Mouse (Mus musculus) layer of hippocampus, postnatal 36 days (tissue): ENCODE measurements around the gene Apol7b. TPM values are rescaled to one million over a fixed set of nuclear protein-coding genes. Genes with fewer than 3 reads are reported as not detected.
"Not testable (repeated sequence)": the region's sequence is repeated elsewhere in the genome, so short reads cannot be mapped to it uniquely, and the experiment has no call there.

Experiments used
- DNase-seq, 2 experiments: peaks; one replicate each; pipeline ENCODE4 v3.0.0; 2022
- total RNA-seq, 2 experiments: library from RNA; stranded (reverse); gene quantifications; 2 replicates each; pipeline ENCODE4 v1.2.3; 2021

Gene Apol7b
- total RNA-seq: not detected

DNA sequence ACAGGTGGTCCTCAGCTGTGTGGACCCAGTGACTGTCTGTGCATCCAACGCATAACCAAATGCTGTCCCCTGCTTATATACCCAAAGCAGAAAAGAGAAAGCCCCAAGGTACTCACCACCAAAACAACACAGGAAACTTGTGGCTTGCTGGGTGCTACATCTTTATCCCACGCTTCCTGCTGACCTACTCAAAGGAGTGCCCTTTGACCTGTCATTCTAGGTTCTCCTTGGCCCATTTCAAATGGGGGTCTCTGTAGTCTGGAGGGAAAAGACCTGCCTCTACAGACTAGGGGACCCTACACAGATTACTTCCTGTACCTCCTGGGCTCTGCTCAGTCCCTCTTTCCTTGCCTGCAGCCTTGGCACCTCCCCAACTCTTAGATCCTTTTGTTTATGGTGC lies at the start of gene Apol7b:
TSS of gene Apol7b (minus strand) at position 101 of the 400 bp plus-strand sequence.
- not testable (repeated sequence) for DNase-seq

DNA sequence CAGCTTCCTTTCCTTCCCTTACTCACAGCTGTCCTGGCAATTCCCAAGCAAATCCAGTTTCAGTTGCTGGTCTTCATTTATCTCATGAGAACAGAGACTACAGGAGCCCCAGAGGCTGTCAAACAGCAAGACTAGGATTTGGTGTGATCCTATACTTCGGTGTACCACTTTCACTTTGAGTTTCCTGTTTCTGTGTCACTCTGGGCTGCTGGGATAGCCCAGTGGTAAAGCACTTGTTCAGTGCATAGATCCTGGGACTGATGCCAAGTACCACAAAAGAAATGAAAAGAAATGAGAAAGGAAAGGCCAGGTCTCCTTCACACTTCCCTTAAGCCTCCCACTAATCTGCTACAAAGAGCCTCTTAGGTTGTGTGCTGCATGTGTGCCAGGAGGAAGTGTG lies 47.4 kb upstream of the Apol7b start:
- DNase-seq: not testable (repeated sequence)

DNA sequence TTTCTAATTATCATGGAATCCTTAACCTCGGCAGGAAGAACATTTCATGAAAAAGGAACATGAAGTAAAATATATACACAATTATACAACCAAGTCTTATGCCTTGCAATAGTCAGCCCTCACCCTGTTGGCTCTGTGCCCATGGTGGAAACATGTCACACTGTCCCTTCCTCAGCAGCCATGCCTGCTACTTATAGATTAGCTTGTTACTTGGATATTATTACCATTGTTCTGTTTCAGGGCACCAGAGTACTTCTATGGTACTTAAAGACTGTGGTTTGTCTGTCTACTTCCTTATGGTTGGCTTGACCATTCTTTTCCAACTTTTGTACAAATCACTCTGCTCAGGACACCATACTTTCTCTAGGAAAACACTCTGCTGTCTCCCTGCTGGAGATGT lies 45.9 kb upstream of the Apol7b start:
- not testable (repeated sequence) for DNase-seq

DNA sequence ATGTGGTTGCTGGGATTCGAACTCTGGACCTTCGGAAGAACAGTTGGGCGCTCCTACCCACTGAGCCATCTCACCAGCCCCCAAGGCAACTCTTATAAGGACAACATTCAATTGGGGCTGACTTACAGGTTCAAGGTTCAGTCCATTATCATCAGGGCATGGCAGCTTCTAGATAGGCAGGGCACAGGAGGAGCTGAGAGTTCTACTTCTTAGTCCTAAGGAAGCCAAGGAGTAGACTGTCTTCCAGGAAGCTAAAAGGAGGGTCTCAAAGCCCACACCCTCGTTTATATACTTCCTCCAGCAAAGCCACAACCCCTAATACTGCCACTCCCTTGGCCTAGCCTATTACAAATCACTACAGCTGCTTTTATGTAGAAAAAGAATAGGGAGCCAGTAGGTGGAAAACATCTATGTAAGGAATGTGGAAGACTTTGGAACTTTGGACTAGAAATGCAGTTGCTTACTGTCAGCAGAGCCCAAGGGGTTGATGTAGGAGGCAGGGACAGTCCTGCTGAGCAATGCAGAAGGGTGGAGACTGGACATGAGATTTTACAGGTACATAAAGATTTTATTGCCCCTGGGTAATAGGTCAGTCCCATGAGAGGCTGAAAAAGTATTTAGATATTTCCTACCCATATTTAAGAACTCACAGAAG lies 35.0 kb upstream of the Apol7b start:
- DNase-seq: no peak

DNA sequence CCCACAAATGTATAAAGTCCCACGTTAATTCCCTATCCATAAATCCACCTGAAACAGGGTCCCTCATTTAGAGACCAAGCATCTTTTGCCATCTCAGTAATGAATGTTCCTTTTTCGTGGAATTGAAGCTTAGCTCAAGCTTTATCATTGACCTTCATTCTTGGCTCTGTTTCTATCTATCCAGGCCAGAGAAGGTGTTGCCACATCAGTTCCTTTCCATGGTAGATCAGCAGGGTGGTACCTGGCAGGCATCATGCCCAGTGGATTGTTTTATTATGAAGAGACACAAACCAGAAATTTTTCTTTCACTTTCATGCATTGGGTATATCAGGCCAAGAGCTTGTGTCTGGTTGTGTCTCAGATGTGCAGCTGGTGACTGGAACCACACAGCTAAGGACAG lies 29.4 kb upstream of the Apol7b start, which contains the start of gene Apol10a:
TSS of gene Apol10a (plus strand) at position 355 of the 400 bp plus-strand sequence.
- not testable (repeated sequence) for DNase-seq

DNA sequence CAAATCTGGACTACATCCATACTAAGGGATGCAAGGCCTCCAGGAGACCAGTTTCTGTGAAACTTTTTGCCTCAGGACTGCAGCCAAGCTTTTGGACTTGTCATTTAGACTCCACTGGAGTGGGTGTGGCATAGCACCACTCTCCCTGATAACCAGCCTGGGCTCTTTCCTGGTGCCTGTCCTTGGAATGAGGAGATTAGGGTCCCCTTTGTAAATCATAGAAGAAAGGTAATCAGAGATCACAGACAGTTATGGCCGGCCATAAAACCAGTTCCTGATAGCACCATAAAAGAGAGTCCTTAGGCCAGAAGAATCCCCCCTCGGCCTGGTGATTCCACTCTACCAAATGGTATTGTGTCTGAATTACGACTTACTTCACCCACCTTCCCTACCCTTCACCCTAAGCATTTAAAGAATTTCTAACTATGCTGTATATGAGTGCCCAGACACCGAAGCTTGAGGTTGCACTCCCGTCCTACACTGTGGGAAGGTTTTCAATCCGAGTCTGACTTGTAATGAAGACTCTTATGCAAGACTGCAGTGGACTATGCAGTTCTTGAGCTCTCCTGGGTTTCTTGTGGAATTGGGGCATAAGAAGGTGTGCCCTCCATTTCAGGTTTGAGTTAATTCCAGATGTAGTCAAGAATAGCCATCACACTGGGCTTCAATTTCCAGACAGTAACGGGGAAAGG lies 27.6 kb upstream of the Apol7b start:
- not testable (repeated sequence) for DNase-seq

DNA sequence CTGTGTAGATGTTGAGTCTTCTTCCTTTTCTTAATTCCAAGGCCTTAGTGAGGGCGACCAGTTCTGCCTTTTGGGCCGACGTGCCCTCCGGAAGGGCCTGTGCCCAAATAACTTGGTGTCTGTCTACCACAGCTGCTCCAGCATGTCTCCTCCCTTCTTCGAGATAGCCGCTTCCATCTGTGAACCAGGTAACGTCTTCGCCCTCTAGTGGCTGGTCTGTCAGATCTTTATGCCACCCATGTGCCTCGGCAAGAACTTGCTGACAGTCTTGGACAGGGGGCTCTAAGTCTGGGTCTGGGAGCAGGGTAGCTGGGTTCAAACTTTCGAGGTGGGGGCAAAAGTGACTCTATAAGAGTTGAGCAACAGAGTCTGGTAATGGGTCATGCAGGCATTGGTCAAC lies 2.6 kb upstream of the Apol7b start:
- DNase-seq: not testable (repeated sequence)

DNA sequence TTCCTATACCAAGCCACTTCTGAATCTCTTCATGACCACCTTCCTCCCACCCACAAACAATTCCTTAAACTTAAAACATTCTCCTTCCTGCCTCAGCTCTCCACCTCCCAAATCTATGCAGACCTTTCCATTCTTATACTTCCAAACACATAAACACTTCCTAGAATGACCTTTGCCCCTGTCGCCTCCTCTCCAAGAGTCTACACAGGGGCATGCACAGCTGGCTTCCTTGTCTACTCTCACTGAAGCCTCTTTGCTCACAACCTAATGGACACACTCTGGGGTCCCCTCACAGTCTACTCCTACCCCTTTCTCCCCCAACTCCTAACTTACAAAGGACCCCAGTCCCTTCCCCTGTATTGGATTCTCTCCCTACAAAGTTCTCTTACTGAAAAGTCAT lies 1.6 kb downstream of the Apol7b start:
- DNase-seq: not testable (repeated sequence)

DNA sequence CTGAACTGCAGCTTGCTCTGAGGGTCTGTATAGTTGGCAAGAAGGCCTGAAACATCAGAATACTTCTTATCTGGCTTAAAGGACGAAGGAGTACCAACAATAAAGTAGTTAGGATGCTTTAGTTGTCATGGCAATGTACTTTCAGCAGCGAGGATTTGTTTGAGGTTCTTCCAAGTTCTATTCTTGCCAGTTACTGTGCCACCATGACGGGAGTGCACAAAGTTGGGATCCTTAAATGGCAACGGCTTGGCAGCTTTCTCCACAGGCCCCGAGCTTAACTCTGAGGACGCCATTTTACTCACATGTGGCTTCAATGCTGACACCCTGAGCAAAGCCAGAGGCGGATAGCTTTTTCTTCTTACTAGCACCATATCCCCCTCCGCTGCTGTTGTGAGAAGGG lies 2.5 kb downstream of the Apol7b start:
- peak; percentile 4 to 14 for DNase-seq

DNA sequence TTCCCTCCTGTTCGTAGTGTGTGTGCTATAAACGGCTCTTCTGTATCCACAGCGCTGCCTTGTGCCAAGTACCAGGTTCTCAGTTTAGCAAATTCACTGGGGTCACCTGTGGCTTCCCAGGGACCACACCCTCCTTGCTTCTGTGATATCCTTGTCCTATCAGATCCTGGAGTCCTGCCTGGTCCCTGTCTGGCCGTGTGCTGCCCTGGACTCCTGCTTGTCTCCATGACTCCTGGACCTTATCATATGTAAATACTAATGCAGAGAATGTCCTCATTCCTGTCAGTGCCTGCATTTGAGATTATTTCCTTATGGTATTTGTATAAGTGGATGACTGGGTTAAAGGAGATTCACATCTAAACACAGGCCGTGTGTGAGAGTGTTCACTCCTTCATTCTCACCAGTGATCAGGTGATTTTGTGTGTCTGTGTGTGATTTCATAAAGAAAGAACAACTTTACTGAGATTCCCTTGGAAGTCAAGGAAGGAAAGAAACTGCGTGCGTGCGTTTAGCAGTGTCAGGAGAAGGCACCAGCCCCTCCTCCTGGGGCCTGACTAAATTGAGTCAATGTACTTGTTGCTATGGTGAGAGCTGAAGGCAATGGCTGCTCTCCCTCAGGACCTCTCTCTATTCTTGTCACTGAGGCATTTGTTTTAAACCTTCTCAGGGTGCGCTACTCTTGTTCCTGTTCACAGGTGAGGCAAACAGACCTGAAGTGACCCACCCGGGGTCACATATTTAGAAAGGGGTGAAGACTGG lies 18.4 kb downstream of the Apol7b start:
- not testable (repeated sequence) for DNase-seq

DNA sequence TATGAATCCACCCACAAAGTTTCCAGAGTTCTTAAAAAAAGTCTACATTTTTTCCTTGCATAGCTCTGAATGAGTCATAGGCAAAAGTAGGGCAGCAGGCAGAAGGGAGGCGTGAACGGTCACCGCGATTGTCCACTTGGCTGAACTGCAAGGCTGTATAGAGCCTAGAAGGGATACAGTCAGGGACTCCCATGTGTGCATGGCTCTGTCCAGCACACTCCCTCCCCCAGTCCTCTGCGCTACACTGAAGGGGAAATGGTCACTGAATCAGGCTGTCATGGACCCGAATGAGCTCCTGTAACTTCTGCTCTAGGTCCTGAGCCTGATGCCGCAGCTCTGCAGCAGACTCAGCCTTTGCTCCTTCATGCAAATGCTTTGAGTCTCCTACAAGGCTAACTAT lies 24.4 kb downstream of the Apol7b start:
- DNase-seq: not testable (repeated sequence)

DNA sequence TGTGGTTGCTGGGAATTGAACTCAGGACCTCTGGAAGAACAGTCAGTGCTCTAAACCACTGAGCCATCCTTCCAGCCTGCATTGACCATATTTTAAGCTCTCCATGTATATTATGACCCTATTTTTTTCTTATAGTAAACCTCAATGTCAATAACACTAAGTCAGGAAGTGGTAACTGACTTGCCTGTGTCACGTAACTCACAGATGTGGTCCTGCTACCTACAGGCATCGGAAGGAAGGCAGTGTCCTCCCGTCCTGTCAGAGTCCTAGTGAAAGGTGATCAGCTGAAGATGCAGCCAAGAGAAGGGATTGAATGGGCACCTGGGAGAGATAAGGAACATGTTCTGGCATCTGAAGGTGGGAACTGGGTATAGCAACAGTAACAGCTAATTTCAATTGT lies 27.6 kb downstream of the Apol7b start:
- DNase-seq: not testable (repeated sequence)

DNA sequence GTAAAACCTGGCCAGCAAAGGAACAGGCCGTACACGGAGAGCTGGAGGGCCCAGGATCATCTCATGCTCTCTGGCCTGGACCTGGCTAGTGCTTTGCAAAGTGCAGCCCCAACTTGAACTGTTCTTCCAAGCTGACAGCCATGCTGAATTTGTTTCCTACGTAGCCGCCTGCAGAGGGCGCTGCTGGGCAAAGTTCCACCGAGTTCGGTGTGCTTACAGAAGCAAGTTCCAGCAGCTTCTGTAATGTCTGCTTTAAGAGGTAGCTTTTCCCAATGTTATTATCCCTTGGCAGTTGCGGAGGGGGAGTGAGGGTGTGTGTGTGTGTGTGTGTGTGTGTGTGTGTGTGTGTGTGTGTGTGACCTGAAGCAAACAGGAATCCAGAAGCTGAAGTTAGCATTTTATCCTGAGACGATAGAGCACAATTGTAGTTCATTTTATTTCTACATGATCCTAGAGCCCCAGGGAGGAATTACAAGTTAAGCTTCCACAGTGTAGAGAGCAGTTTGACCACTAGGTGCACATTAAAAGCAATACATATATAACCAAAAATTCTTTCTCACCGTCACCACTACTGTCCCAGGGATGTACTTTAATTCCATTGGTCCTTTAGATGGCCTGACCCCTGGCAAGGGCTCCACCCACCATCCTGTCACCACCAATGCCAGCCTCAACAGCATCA lies 30.5 kb downstream of the Apol7b start:
- not testable (repeated sequence) for DNase-seq

DNA sequence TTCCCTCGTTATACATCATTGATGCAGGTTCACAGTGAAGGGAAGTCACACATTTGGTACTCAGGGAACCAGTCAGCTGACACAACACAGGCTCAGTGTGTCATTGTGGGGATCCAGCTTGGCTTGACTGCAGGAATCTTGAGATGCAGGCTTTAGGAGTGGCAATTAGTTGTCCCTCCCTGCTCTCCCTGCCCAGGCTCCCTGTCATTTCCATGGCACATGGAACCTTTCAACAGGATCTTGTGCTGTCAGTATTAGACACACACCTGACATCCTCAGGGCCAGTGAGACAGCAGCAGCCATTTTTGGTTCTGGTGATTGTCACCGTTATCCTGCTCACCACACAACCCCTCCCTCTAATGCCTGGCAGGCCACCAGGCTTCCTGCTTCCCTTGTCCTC lies 31.6 kb downstream of the Apol7b start:
- DNase-seq: not testable (repeated sequence)

DNA sequence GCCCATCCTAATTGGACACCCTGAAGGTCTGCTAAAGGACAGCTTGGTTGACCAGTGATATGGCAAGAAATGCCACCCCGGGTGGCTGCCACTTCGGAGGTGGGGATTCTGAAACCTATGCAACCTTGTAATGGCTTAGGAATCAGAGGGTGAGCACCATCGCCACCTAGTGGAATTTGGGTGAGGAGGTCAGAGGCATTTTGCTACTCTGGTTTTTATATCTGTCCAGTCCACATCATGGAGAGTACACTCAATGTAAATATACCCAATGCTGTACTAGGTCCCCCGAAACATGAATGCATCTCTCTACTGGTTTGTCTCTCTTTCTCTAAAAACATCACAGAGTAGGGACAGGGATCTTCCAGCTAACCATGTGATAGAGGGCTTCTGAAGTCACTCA lies 34.6 kb downstream of the Apol7b start:
- DNase-seq: not testable (repeated sequence)

DNA sequence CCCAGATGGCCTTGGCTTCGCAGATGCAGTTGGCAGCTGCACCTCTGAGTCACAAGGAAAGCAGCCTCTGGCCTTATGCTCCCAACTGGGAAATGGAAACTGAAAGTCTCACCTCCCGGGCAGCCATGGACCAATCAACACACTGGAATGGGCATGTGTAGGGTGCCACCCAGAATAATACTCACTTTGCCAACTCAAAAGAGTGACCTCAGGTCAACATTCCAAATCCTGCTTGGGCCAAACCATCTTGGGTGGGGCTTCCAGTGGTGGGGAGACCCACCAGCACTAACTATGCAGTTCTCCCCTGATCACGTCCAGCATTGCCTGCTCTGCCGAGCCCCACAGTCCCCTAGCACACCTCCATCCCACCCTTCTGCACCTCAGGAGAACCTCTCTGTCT lies 36.3 kb downstream of the Apol7b start, which contains the start of gene Apol9a:
TSS of gene Apol9a (minus strand) at position 101 of the 400 bp plus-strand sequence.
- not testable (repeated sequence) for DNase-seq

DNA sequence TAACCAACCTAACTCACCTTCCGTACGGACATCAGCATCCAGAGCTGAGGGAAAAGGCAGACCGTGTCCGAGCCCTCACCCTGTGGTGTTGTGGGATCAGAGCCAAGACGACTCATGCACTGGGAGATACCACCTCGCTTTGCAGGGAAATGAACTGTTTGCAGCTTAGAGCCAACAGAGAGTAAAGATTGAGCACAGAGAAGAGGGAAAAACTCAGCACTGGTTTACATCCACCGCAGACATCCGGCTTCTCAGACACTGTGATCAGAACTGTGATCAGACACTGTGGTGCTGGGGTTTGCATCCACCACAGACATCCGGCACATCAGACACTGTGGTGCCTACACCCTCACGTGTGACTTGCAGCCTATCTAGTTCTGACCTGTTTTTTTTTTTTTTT lies 40.9 kb downstream of the Apol7b start:
- not testable (repeated sequence) for DNase-seq

DNA sequence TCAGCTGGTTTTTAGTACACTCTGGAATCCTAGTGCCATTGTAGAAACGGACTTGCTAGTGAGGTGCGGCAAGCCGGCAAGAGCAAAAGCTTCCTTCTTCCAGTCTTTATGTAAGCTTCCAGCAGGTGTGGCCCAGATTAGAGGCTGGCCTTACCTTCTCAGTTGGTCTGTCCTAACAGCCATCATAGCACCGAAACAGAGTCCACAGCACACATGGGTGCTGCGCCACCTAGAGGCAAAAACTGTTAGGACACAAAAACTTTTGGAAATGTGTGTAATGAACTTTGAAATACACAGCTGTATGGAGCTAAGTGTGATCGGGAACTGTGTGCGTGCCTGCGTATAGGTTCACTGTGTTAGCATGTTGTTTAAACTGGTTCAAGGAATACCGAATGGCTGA lies 48.3 kb downstream of the Apol7b start, which contains the start of gene Apol7a:
TSS of gene Apol7a (minus strand) at position 84 of the 400 bp plus-strand sequence.
- not testable (repeated sequence) for DNase-seq

DNA sequence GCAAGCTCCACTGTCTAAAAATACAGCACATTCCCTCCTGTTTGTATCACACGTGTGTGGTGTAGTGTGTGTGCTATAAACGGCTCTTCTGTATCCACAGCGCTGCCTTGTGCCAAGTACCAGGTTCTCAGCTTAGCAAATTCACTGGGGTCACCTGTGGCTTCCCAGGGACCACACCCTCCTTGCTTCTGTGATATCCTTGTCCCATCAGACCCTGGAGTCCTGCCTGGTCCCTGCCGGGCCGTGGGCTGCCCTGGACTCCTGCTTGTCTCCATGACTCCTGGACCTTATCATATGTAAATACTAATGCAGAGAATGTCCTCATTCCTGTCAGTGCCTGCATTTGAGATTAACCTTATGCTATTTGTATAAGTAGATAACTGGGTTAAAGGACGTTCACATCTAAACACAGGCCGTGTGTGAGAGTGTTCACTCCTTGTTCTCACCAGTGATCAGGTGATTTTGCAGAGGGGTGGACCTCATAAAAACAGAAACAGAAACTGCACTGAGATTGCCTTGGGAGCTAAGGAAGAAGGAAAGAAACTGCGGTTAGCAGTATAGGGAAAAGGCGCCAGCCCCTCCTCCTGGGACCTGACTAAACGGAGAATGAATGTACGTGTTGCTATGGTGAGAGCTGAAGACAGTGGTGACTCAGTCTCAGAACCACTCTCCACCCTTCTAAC lies 49.7 kb downstream of the Apol7b start:
- DNase-seq: not testable (repeated sequence)

DNA sequence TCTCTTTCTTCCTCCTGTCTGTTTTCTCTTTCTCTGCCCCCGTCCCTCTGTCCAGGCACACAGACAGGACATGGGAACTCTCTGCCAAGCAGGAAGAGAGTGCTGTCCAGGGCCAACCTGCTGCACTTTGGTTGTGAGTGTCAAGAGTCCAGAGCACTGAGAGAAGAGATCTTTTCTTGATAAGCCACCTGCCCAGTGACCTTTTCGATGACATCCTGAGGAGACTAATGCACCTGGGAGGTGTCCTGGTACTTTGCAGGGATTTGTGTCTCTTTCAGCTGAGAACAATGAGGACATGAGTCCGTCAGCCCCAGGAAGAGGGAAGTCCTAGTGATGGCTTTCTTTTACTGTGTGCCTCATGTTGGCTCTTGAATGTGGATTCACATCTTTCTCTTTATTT lies 53.5 kb downstream of the Apol7b start:
- DNase-seq: not testable (repeated sequence)

DNA sequence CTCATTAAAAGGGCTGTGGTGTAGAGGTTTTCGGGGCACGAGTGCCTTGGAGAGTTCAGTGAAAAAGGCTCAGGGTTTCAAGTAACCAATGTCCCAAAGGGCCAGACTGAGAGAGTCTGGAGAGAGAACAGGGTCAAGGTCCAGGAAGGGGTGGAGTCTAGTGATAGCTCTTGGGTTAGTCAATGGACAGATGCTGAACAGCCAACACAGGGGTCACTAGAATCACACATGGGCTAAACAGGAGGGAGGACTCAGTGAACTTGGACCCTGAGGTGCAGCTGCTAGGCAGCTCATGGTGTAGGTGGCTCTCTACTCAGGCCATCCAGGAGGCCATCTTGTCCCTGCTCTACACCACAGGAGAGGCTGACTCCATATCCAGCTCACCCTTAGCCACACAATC lies 59.8 kb downstream of the Apol7b start:
- no peak for DNase-seq
